Comparison of ENCODE assay signal across 19 mouse cellular contexts in genomic region chr13:51749578-51750345, GRCm38 (mm10). TPM values are rescaled to one million over a fixed set of nuclear protein-coding genes. Genes with fewer than 3 reads are reported as not detected.
DNase-seq lines count a peak whose midpoint lies in the region; ATAC-seq and TF ChIP-seq lines count a peak whose summit lies in the region.
"Had no signal": no experiment of that assay in that cellular context is flagged by ENCODE, and none has a peak within 500 bp of the region (broad histone marks: within the 10 kb centered on the region; RNA-seq: fewer than 3 reads in every experiment).

No protein-coding gene starts in this region.

- no peak overlapping the region for H3K4me3 ChIP-seq in liver, embryonic 15.5 days (replicated peaks)
- no peak overlapping the region for H3K4me3 ChIP-seq in liver, postnatal 0 days (ENCODE audit: low read depth, low read length)
- H3K4me3 ChIP-seq in embryonic facial prominence, embryonic 10.5 days, result no peak overlapping the region
- no peak overlapping the region for H3K4me3 ChIP-seq in limb, embryonic 15.5 days

- H3K4me1 ChIP-seq in liver, embryonic 15.5 days (replicated peaks), result peaks cover 85% of the 10 kb centered on the region
- H3K4me1 ChIP-seq in liver, postnatal 0 days (ENCODE audit: insufficient read depth), result peaks cover 43% of the 10 kb centered on the region
- H3K4me1 ChIP-seq in embryonic facial prominence, embryonic 10.5 days, result peaks cover 73% of the 10 kb centered on the region
- peaks cover 61% of the 10 kb centered on the region for H3K4me1 ChIP-seq in limb, embryonic 15.5 days

- H3K27me3 ChIP-seq in liver, embryonic 15.5 days, result no peaks in the 10 kb centered on the region
- no peaks in the 10 kb centered on the region for H3K27me3 ChIP-seq in liver, postnatal 0 days (ENCODE audit: insufficient read depth, low read length)
- H3K27me3 ChIP-seq in embryonic facial prominence, embryonic 10.5 days (replicated peaks; ENCODE audit: low read depth, poor library complexity, severe bottlenecking), result no peaks in the 10 kb centered on the region
- H3K27me3 ChIP-seq in limb, embryonic 15.5 days, result no peaks in the 10 kb centered on the region

- no peaks in the 10 kb centered on the region for H3K36me3 ChIP-seq in liver, embryonic 15.5 days (replicated peaks)
- H3K36me3 ChIP-seq in liver, postnatal 0 days (replicated peaks; ENCODE audit: insufficient read depth, low read length), result no peaks in the 10 kb centered on the region
- no peaks in the 10 kb centered on the region for H3K36me3 ChIP-seq in embryonic facial prominence, embryonic 10.5 days (replicated peaks)
- H3K36me3 ChIP-seq in limb, embryonic 15.5 days, result no peaks in the 10 kb centered on the region

- intact Hi-C loops in left cerebral cortex, postnatal 14 days (cut with DNase I), result no loop called here

- no peak overlapping the region for H3K9ac ChIP-seq in liver, embryonic 15.5 days
- no peak overlapping the region for H3K9ac ChIP-seq in liver, postnatal 0 days (replicated peaks)
- no peak overlapping the region for H3K9ac ChIP-seq in limb, embryonic 15.5 days

- WGBS in liver, embryonic 15.5 days (ENCODE audit: insufficient replicate concordance), result 66% methylated on average over 14 of the region's 14 CpGs
- 70% methylated on average over 14 of the region's 14 CpGs for WGBS in liver, postnatal 0 days (ENCODE audit: insufficient replicate concordance)
- 71% methylated on average over 14 of the region's 14 CpGs for WGBS in embryonic facial prominence, embryonic 10.5 days
- WGBS in limb, embryonic 15.5 days, result 43% methylated on average over 14 of the region's 14 CpGs

- H3K9me3 ChIP-seq in liver, embryonic 15.5 days (replicated peaks), result no peaks in the 10 kb centered on the region
- H3K9me3 ChIP-seq in liver, postnatal 0 days (ENCODE audit: low read length), result no peaks in the 10 kb centered on the region
- no peaks in the 10 kb centered on the region for H3K9me3 ChIP-seq in embryonic facial prominence, embryonic 10.5 days
- no peaks in the 10 kb centered on the region for H3K9me3 ChIP-seq in limb, embryonic 15.5 days

- no peak for TF ChIP-seq CTCF in liver, postnatal 0 days (IDR thresholded peaks at IDR 0.05; ENCODE audit: low read depth)

- DNase-seq in CD4-positive, CD25-positive, alpha-beta regulatory T cell, adult 2 months (ENCODE audit: low read depth, low spot score), result peak; percentile 44
- DNase-seq in liver, postnatal 0 days, result no peak
- no peak for DNase-seq in embryonic facial prominence, embryonic 10.5 days (ENCODE audit: low spot score)
- no peak for DNase-seq in urinary bladder, adult 18-20 months (ENCODE audit: low spot score in 2 of 2)
- DNase-seq in left cerebral cortex, postnatal 14 days (ENCODE audit: low spot score in 2 of 2), result no peak
- DNase-seq: adrenal gland, postnatal 10 days; cerebellum, adult 2 months; heart, adult 18-20 months; kidney, adult 8-10 months; kidney, postnatal 4 days; layer of hippocampus, postnatal 36 days; lung, postnatal 14 days; spleen, adult 18-20 months had no signal

- no peak for ATAC-seq in CD4-positive, CD25-positive, alpha-beta regulatory T cell, adult 4 months
- ATAC-seq in liver, embryonic 15.5 days (ENCODE audit: insufficient read depth), result no peak
- ATAC-seq in liver, postnatal 0 days, result no peak
- no peak for ATAC-seq in limb, embryonic 15.5 days (ENCODE audit: insufficient number of reproducible peaks, low FRiP score, low TSS enrichment, low read depth)
- ATAC-seq: forebrain, embryonic 16.5 days; hindbrain, postnatal 0 days had no signal

- no peak for TF ChIP-seq EP300 in liver, postnatal 0 days (IDR thresholded peaks at IDR 0.05; ENCODE audit: low read depth)

- H3K27ac ChIP-seq in liver, embryonic 15.5 days (replicated peaks), result peak overlapping the region; percentile 25; the same call in 1 of the 2 replicates
- no peak overlapping the region for H3K27ac ChIP-seq in liver, postnatal 0 days (ENCODE audit: low read depth)
- H3K27ac ChIP-seq in embryonic facial prominence, embryonic 10.5 days (replicated peaks), result peak overlapping the region; percentile 54; the same call in 1 of the 2 replicates
- H3K27ac ChIP-seq in limb, embryonic 15.5 days, result peak overlapping the region; percentile 75
- H3K27ac ChIP-seq: hindbrain, postnatal 0 days had no signal

- no peak overlapping the region for H3K4me2 ChIP-seq in liver, embryonic 15.5 days
- H3K4me2 ChIP-seq in liver, postnatal 0 days (ENCODE audit: low read depth, low read length), result no peak overlapping the region
- H3K4me2 ChIP-seq in limb, embryonic 15.5 days, result no peak overlapping the region
- H3K4me2 ChIP-seq: midbrain, embryonic 11.5 days had no signal

RNA-seq across cellular contexts. Expression of gene Sema4d, which starts 43.8 kb away (rescaled TPM):
- polyA plus RNA-seq in CD4-positive, CD25-positive, alpha-beta regulatory T cell, adult 4 months (2017; shearing (Covaris generic)), result 100 to 1,000 TPM; 122 to 152 TPM
- 3.8 and 4.6 TPM in 2 replicates for polyA plus RNA-seq in liver, embryonic 15.5 days (2015; fragmentation: Nextera tagmentation; extraction: Ambion mirVana)
- 2.9 and 3.9 TPM in 2 replicates for polyA plus RNA-seq in liver, postnatal 0 days (2015; fragmentation: Nextera tagmentation; extraction: Ambion mirVana)
- polyA plus RNA-seq in embryonic facial prominence, embryonic 10.5 days (2016; fragmentation: Nextera tagmentation; extraction: Ambion mirVana), result 6.8 and 7.8 TPM in 2 replicates
- 7.1 and 8.0 TPM in 2 replicates for polyA plus RNA-seq in limb, embryonic 15.5 days (2015; fragmentation: Nextera tagmentation; extraction: Ambion mirVana)
- 100 to 1,000 TPM in 1 of 2 experiments, 10 to 100 TPM in 1; 93.1 to 112 TPM for total RNA-seq in left cerebral cortex, postnatal 14 days (2021)

Comparison
In these comparisons a context has a peak if more than half of its experiments do, and no peak if none do; other contexts are left out.
1. RNA of gene Sema4d, which starts 43.8 kb away (polyA plus RNA-seq): 122 to 152 TPM in CD4-positive, CD25-positive, alpha-beta regulatory T cell, adult 4 months; 6.8 to 7.8 TPM in embryonic facial prominence, embryonic 10.5 days, 7.1 to 8.0 TPM in limb, embryonic 15.5 days, 2.9 to 3.9 TPM in liver, postnatal 0 days and 3.8 to 4.6 TPM in liver, embryonic 15.5 days; every median in the first group is over 10 times any median in the second.